Mouse (Mus musculus) CH12.LX (cell line): ENCODE measurements around the gene Lrch1.

Experiments used
- CTCF ChIP-seq, 2 experiments: IDR thresholded peaks in 1 of 2; conservative IDR thresholded peaks in 1 of 2; 2 replicates each; pipeline ENCODE4 v1.5.1; 2011 to 2012; ENCODE audit warnings: low read depth in 2 of 2, low read length in 2 of 2, improper control_type of control experiment in 1 of 2, inconsistent platforms in 1 of 2, mild to moderate bottlenecking in 1 of 2, moderate library complexity in 1 of 2
- EP300 ChIP-seq: IDR thresholded peaks from 2 replicates; pipeline ENCODE4 v1.6.1; 2011; ENCODE audit warnings: low read length, improper control_type of control experiment
- KAT2A ChIP-seq: IDR thresholded peaks from 2 replicates; pipeline ENCODE4 v1.6.1; 2012; ENCODE audit warnings: low read length, improper control_type of control experiment, inconsistent platforms; ENCODE audit not compliant: insufficient replicate concordance
- TBP ChIP-seq: conservative IDR thresholded peaks from 2 replicates; pipeline ENCODE4 v1.6.1; 2011; ENCODE audit warnings: low read depth, low read length, improper control_type of control experiment
- UBTF ChIP-seq: IDR thresholded peaks from 2 replicates; pipeline ENCODE4 v1.6.1; 2012; ENCODE audit warnings: low read depth, mild to moderate bottlenecking, inconsistent platforms, low read length, improper control_type of control experiment, moderate library complexity
- USF1 ChIP-seq: IDR thresholded peaks from 2 replicates; pipeline ENCODE4 v1.6.1; 2014; ENCODE audit warnings: low read depth, mild to moderate bottlenecking, inconsistent platforms, low read length, improper control_type of control experiment

DNA sequence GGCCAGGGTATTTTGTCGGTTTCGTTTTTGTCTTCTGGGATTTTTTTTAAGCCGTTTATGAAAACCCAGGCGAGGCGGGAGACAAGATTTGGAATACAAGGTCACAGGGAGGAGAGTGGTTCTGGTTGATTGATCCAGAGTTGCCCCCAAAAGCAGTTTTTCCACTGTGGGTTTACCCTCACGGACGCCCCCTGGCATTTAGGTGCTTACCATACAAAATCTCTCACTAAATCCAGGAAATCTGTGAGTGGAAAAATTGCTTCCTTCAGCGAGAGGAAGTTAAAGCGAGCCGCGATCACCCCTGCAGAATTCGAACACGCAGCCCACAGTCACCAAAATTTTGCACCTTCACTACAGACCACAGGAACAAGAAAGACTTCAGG, 329 bp upstream of the Lrch1 start:
- TF ChIP-seq UBTF (no peak), EP300 (peak; percentile 23; the same call in 1 of the 2 replicates), CTCF (conservative IDR thresholded peaks at IDR 0.05 in 1 of 2, IDR thresholded peaks at IDR 0.05 in 1 of 2; ENCODE audit: low read depth in 2 of 2, low read length in 2 of 2) (no peak), KAT2A (no peak), TBP (no peak), USF1 (no peak)
